Mouse (Mus musculus) intestine, postnatal 0 days (tissue): ENCODE data around the gene Gm17490. TPM values are rescaled to one million over a fixed set of nuclear protein-coding genes. Genes with fewer than 3 reads are reported as not detected.

Experiments
- ATAC-seq: fragments of 200-750 bp; cut with Nextera tagmentation; 2 replicates; pipeline ENCODE4 v1.8.0; 2017; ENCODE audit warnings: mild to moderate bottlenecking, moderate TSS enrichment, moderate library complexity
- H3K27ac ChIP-seq: fragments of 300-500 bp; sonication (generic); 2 replicates; pipeline ENCODE4 v1.5.1; 2014; ENCODE audit warnings: mild to moderate bottlenecking, low read depth, low read length, moderate library complexity
- H3K27me3 ChIP-seq: fragments of 300-500 bp; sonication (generic); replicated peaks from 2 replicates; pipeline ENCODE4 v1.6.1; 2014; ENCODE audit warnings: low read length, mixed read lengths; ENCODE audit not compliant: control insufficient read depth, insufficient read depth
- H3K36me3 ChIP-seq: fragments of 300-500 bp; sonication (generic); 2 replicates; pipeline ENCODE4 v1.6.1; 2014; ENCODE audit warnings: mild to moderate bottlenecking, moderate library complexity; ENCODE audit not compliant: control insufficient read depth, insufficient read depth
- H3K4me1 ChIP-seq: fragments of 300-500 bp; sonication (generic); replicated peaks from 2 replicates; pipeline ENCODE4 v1.6.1; 2014; ENCODE audit warnings: antibody characterized with exemption, low read length, mixed read lengths; ENCODE audit not compliant: control insufficient read depth, insufficient read depth
- H3K4me2 ChIP-seq: fragments of 300-500 bp; sonication (generic); replicated peaks from 2 replicates; pipeline ENCODE4 v1.6.1; 2014; ENCODE audit warnings: low read depth, mild to moderate bottlenecking, moderate library complexity
- H3K4me3 ChIP-seq: fragments of 300-500 bp; sonication (generic); 2 replicates; pipeline ENCODE4 v1.5.1; 2014; ENCODE audit warnings: low read depth, low read length
- H3K9ac ChIP-seq: fragments of 300-500 bp; sonication (generic); 2 replicates; pipeline ENCODE4 v1.6.1; 2014; ENCODE audit warnings: mild to moderate bottlenecking, low read depth, low read length
- H3K9me3 ChIP-seq: fragments of 300-500 bp; sonication (generic); 2 replicates; pipeline ENCODE4 v1.6.1; 2016; ENCODE audit warnings: mixed run types; ENCODE audit not compliant: control insufficient read depth
- CTCF ChIP-seq: sonication (generic); IDR thresholded peaks from 2 replicates; pipeline ENCODE4 v1.5.1; 2016; ENCODE audit warnings: low read depth, mild to moderate bottlenecking, control low read depth, antibody characterized with exemption, moderate library complexity
- WGBS: fragments of 180-500 bp; shearing (Covaris S2); extraction: QIAGEN DNeasy Blood & Tissue Kit; methylation state at CpG from one replicate; pipeline ENCODE4 v1.1.7; 2014; 5-methylcytosine and 5-hydroxymethylcytosine counted together
- polyA plus RNA-seq: library from polyadenylated mRNA; unstranded; fragments of >200 nt; fragmentation: Nextera tagmentation; extraction: Ambion mirVana; gene quantifications from 2 replicates; pipeline ENCODE4 v1.2.1, GENCODE M21; 2015

The Gm17490 gene
- polyA plus RNA-seq, 1 experiment from 2014 or later = not detected

GRCm38 (mm10) chr2:11604911-11605310 lies 21.2 kb downstream of the Gm17490 start:
- no peak overlapping the region for H3K4me2 ChIP-seq
- H3K27me3 ChIP-seq = no peaks in the 10 kb centered on the region
- H3K27ac ChIP-seq = no peak overlapping the region
- H3K4me3 ChIP-seq = no peak overlapping the region
- no peak overlapping the region for H3K9ac ChIP-seq
- no peak for ATAC-seq
- no peak for TF ChIP-seq CTCF
- peaks cover 6% of the 10 kb centered on the region; the same call in 1 of the 2 replicates for H3K4me1 ChIP-seq
- peaks cover 8% of the 10 kb centered on the region; the same call in 1 of the 2 replicates for H3K36me3 ChIP-seq
- no peaks in the 10 kb centered on the region for H3K9me3 ChIP-seq

GRCm38 (mm10) chr2:11604053-11604452 lies 22.0 kb downstream of the Gm17490 start, which contains the start of gene Rbm17:
Gene Rbm17 (minus strand): TSS chr2:11604153.
- ATAC-seq = no peak
- Histone ChIP-seq H3K27ac (peak within 1 kb of the TSS; percentile 41; the same call in 1 of the 2 replicates), H3K36me3 (peaks cover 14% of the 10 kb centered on the region; the same call in 1 of the 2 replicates), H3K9me3 (no peaks in the 10 kb centered on the region), H3K4me2 (peak within 1 kb of the TSS; percentile 76), H3K9ac (peak within 1 kb of the TSS; percentile 90), H3K27me3 (no peaks in the 10 kb centered on the region), H3K4me3 (peak within 1 kb of the TSS; percentile 84), H3K4me1 (peaks cover 6% of the 10 kb centered on the region; the same call in 1 of the 2 replicates)
- 83% methylated on average over 5 of the region's 5 CpGs for WGBS
- TF ChIP-seq CTCF = no peak

GRCm38 (mm10) chr2:11602506-11603489 lies 23.3 kb downstream of the Gm17490 start:
- H3K27ac ChIP-seq = peak overlapping the region; percentile 41; the same call in 1 of the 2 replicates
- WGBS = under 1% methylated on average over 72 of the region's 78 CpGs

GRCm38 (mm10) chr2:11601795-11602194 lies 24.3 kb downstream of the Gm17490 start:
- TF ChIP-seq CTCF = no peak
- peaks cover 35% of the 10 kb centered on the region for H3K36me3 ChIP-seq
- 63% methylated on average over 6 of the region's 6 CpGs for WGBS

More at GRCm38 (mm10) chr2:11602506-11603489, 23.3 kb downstream of the Gm17490 start:
- H3K4me1 ChIP-seq = peaks cover 6% of the 10 kb centered on the region; the same call in 1 of the 2 replicates
- peaks cover 26% of the 10 kb centered on the region for H3K36me3 ChIP-seq
- ATAC-seq = peak; percentile 98
- H3K27me3 ChIP-seq = no peaks in the 10 kb centered on the region
- H3K9me3 ChIP-seq = no peaks in the 10 kb centered on the region
- TF ChIP-seq CTCF = peak; percentile 100
- H3K9ac ChIP-seq = peak overlapping the region; percentile 90
- peak overlapping the region; percentile 76 for H3K4me2 ChIP-seq
- H3K4me3 ChIP-seq = peak overlapping the region; percentile 84

GRCm38 (mm10) chr2:11597906-11598305 lies 28.2 kb downstream of the Gm17490 start:
- TF ChIP-seq CTCF = no peak
- Histone ChIP-seq H3K27me3 (no peaks in the 10 kb centered on the region), H3K4me2 (no peak overlapping the region), H3K4me1 (peaks cover 6% of the 10 kb centered on the region; the same call in 1 of the 2 replicates), H3K27ac (no peak overlapping the region), H3K9me3 (no peaks in the 10 kb centered on the region), H3K4me3 (no peak overlapping the region), H3K9ac (no peak overlapping the region), H3K36me3 (peaks cover 66% of the 10 kb centered on the region)
- ATAC-seq = no peak
- WGBS = 92% methylated on average over 7 of the region's 7 CpGs

More at GRCm38 (mm10) chr2:11601795-11602194, 24.3 kb downstream of the Gm17490 start:
- Histone ChIP-seq H3K27ac (no peak overlapping the region), H3K4me2 (peak overlapping the region; percentile 76), H3K9me3 (no peaks in the 10 kb centered on the region), H3K27me3 (no peaks in the 10 kb centered on the region), H3K4me3 (peak overlapping the region; percentile 84), H3K4me1 (peaks cover 6% of the 10 kb centered on the region; the same call in 1 of the 2 replicates), H3K9ac (peak overlapping the region; percentile 90; the same call in 1 of the 2 replicates)
- ATAC-seq = no peak

GRCm38 (mm10) chr2:11596690-11597089 lies 29.4 kb downstream of the Gm17490 start:
- H3K36me3 ChIP-seq = peaks cover 78% of the 10 kb centered on the region
- ATAC-seq = 0 out of 2 replicates have a peak, but pooled peaks have one; percentile 54
- no peak overlapping the region for H3K9ac ChIP-seq
- 76% methylated on average over 2 of the region's 2 CpGs for WGBS
- H3K4me1 ChIP-seq = peaks cover under 1% of the 10 kb centered on the region; the same call in 1 of the 2 replicates
- no peaks in the 10 kb centered on the region for H3K27me3 ChIP-seq
- TF ChIP-seq CTCF = 0 out of 2 replicates have a peak, but pooled peaks have one; percentile 28
- H3K9me3 ChIP-seq = no peaks in the 10 kb centered on the region
- no peak overlapping the region for H3K4me3 ChIP-seq
- no peak overlapping the region for H3K27ac ChIP-seq
- H3K4me2 ChIP-seq = no peak overlapping the region
